Mouse (Mus musculus) left cerebral cortex, adult 11 months (tissue): ENCODE results near the gene Cox14.
A peak's percentile ranks its signal among the peaks of the same experiment; 100 is the strongest.

Experiments used
- DNase-seq: peaks from one replicate; pipeline ENCODE4 v3.0.0; 2022; ENCODE audit warnings: low spot score

Gene Cox14

DNA sequence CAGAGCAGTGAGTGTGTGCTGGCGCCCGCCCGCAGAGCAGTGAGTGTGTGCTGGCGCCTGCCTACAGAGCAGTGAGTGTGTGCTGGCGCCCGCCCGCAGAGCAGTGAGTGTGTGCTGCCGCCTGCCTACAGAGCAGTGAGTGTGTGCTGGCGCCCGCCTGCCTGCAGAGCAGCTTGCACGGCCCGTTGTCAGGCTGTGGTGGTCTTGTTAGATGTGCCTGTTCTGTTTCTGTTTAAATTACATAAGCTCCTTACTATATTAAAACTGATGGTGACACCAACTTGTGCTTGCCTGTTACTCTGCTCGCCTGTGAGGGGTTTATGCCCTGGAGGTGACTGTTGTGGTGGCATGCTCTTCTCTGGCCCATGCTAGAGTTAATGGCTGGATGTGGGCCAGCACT lies 17.2 kb upstream of the Cox14 start:
- no peak for DNase-seq

DNA sequence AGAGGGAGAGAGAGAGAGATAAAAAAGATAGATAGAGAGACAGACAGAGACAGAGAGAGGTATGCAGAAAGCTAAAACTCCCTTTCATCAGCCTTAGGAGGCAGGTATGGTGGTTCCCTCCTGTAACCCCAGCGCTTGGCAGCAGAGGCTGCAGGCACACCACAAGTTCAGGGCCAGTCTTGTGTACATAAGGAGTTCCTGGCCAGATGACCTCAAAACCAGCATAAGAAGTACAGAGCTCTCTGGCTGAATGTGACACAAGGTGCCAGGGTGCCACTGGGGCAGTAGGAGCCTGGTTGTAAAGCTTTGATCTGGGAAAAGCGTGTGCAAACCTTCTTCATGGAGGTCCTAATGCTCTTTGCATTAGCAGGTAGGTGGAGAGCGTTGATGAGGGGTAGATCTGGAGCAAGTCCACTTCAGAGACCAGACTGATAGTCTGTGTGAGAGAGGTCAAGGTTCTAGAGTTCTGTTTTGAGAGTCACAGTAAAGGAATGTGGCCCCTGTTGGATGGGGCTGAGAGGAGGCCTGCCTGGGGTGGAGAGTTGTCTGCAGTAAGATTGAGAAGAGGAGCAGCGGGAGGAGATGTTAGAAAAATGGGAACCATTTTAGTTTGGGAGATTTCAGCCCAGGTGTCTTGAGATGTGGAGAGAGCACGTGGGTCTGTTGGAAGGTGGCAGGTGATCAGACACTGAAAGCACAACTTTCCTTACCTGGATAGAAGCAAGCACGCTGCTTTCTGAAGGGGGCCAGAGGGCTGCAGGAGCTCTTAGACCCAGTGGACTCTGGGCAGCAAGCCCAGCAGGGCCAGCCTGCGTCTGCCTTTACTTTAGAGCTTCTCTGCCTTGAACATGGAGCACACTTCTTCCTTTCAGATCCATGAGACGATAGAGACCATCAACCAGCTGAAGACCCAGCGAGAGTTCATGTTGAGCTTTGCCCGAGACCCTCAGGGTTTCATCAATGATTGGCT lies 14.9 kb upstream of the Cox14 start:
- no peak for DNase-seq

DNA sequence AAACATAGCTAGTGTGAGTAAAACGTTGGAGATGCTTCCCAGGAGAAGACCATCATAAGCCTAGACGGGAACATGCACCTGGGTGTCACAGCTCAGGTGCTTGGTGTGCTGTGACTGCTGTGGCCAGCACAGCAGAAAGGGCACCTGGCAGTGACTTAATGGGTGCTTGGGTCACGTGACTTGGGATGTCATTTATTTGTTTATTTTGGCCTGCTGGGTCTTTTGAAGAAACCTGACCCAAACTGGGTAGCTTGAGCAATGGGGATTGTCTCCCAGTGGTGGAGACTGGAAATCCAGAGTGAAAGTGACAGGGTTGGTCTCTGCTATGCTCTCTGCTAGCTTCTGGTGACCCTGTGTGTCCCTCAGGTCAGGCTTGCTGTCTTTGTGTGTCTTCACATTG lies 13.9 kb upstream of the Cox14 start:
- DNase-seq = no peak

DNA sequence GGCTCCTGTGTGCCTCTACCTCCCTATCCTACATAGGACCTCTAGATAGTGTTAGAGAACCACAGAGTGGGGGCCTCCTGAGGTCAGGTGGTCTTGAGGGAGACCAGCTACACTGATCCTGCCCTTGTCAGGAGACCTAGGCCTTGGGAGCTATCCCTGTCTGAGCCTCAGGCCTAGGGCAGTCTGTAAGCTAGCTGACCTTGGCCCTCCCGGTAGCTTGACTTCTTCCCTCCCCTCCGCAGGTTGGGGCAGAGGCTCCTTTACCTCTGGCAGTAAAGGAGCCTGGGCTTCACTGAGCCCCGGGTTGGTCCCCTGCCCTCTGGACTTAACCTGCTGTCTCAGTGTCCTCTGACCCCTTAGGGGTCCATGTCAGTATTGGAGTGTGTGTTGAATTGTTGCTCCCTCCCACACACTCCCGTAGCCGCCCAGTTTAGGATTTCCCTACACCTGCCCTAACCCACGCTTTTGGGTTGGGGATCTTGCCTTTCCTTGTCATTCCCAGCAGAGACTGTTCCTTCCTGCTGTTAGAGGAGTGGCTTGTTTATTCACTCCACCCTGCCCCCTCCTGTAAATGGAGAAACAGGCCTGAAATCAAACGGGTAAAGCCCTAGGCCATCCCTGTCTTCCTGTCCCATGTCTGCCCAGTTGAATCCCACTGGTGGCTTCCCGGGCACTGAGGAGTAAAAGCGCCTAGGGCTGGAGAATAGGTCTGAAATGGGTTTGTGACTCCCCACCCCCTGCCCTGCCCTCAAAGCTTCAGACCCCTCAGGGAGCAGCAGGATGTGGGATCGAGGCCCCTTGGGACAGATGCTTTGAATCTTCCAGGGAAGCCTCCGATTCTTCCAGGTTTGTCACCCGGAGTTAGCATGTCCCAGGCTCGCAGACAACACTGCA lies 12.5 kb upstream of the Cox14 start:
- DNase-seq = no peak

- no peak for DNase-seq
Measured at GRCm38 (mm10) chr15:99713569-99713968, 11.8 kb upstream of the Cox14 start.

- DNase-seq = no peak
Measured at GRCm38 (mm10) chr15:99714206-99714605, 11.2 kb upstream of the Cox14 start.

DNA sequence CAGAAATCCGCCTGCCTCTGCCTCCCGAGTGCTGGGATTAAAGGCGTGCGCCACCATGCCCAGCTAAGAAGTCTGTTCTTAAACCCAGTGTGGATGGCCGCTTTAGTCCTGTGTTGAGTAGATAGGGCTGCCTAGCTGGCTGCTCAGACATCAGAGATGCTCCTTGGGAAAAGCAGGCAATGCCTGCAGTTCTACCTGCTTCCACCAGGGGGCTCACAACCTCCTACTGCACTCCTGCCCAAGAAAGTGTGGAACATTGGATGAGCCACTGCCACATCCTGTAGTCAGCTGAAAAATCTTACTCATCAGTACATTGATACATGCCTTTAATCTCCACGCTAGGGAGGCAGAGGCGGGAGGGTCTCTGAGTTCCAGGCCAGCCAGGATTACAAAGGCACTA lies 10.6 kb upstream of the Cox14 start:
- DNase-seq = peak; percentile 88

GRCm38 (mm10) chr15:99715361-99715865 lies 10.0 kb upstream of the Cox14 start:
- DNase-seq = no peak

GRCm38 (mm10) chr15:99715982-99716746 lies 9.3 kb upstream of the Cox14 start:
- DNase-seq = no peak

DNA sequence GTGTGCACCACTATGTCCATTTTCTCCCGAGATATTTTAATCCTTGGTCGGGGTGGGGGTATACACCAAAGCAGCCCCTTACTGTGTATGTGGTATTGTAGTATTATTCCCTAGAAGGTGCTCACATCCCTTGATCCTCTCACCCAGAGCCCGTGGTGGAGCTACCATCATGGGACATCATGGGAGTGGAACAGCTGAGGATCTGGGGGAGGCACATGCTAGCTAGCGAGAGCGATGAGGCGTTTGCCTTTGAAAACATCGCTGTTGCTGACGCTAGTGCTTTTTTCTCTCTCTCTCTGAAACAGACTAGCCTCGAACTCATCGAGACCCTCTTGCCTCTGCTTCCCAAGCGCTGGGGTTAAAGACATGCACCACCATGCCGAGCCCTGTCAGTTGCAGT lies 8.6 kb upstream of the Cox14 start:
- DNase-seq = no peak

DNA sequence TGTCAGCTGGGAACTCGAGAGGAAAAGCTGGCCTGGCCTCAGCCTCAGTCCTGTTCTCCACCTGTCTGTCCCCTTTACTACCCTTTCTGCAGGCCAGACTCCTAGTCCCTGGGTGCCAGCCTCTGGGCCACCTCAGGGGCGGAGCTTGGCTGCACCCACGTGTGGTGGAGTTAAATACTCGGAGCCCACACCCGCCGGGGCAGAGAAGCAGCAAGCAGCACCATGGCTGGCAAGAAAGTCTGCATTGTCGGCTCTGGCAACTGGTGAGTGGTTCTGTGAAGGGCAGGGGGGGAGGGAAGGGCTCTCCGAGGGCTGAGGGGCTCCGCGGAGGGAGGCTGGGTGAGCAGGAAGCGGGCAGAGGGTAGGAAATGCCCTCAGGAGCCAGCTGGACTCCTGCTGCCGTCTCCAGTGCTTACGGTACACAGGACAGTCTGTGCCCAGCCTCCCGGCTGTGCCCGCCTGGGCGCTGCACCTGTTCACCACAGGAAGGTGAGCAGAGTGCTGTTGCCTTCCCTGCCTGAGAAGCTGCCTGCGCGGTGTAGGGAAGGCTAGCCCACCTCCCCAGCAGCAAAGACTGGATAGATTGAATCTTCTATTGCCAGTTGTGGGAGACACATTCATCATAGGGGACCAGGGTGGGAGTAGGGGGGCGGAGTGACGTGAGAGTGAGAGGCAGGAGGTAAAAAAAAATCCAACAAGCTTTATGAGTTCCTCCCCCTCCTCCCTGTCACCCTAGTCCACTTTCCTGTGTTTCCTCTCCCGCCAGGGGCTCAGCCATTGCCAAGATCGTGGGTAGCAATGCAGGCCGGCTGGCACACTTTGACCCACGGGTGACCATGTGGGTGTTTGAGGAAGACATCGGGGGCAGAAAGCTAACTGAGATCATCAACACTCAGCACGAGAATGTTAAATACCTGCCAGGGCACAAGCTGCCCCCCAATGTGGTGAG lies 7.8 kb upstream of the Cox14 start, which contains the start of gene Gpd1:
Gpd1 (plus strand) TSS at position 130 of the 949 bp plus-strand sequence.
- no peak for DNase-seq

GRCm38 (mm10) chr15:99718461-99719021 lies 6.9 kb upstream of the Cox14 start:
- no peak for DNase-seq

GRCm38 (mm10) chr15:99719865-99720264 lies 5.6 kb upstream of the Cox14 start:
- DNase-seq = no peak

DNA sequence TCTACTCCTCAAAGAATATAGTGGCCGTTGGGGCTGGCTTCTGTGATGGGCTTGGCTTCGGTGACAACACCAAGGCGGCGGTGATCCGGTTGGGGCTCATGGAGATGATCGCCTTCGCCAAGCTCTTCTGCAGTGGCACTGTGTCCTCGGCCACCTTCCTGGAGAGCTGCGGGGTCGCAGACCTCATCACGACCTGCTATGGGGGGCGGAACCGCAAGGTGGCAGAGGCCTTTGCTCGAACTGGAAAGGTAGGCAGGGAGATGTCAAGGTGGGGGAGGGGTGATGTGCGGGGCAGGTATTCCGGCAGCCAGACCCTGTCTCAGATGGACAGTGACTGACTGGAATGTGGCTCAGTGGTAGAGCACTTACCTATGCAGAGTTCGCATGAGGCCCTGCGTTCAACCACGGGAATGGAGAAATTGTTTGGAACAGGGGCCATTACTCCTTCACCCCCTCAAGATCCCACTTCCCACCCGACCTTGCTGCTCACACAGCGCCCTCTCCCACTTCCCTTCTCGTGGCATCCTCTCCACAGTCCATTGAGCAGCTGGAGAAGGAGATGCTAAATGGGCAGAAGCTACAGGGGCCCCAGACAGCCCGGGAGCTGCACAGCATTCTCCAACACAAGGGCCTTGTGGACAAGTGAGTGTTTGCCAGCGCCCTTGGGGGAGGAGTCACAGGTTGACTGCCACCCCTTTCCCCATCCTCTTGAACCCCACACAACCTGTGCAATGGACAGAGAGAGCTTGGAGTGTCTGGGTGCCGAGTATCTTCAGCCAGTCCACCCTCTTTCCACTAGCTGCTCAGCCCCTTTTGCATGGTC lies 3.3 kb upstream of the Cox14 start:
- DNase-seq = no peak

DNA sequence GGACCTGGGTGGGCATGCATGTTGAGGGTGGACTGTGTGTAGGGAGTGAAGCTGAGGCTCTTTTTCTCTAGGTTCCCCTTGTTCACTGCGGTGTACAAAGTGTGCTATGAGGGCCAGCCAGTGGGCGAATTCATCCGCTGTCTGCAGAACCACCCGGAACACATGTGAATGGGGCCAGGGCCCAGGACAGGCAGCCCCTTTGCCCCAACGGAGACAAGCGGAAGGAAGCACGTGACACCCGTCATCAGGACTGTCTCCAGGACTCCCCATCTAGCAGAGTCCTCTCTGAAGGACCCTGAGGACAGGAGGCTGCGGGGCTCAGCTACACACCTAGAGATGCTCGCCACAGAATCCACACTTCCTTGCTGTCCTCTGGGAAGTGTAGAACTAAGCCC lies 2.3 kb upstream of the Cox14 start:
- DNase-seq = no peak

GRCm38 (mm10) chr15:99723515-99724291 lies 1.7 kb upstream of the Cox14 start:
- DNase-seq = no peak

DNA sequence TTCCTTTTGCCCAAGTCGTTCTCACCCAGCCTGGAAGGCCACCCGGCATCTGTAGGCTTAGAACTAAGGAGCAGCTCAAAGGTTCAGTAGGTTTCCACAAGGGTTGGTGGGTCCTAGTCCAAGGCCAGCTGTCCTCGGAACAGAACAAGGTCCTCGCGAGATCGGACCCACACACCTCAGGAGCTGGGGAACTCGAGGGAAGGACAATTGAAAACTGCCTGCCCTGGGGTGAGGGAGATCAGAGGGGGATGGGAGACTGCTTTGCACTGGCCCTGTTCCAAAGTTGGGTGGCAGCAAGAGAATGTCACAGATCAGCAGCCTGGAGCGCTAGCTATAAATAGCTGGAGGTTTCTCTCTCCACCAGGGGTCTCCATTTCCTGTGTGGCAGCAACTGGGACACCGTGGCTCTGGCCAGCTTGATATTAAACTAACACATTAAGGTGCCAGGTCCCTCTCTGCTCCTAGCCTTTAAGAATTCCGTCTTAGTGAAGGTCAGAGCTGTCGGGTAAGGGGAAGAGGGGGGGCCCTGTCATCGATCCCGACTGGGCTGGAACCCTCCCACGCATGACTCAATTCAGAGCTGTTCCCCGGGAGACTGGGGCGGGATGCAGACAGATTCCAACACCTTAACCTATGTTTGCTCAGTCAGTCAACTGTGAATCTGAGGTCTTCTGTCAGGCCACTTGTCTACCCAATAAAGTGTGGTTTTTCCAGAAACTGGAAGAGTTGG lies 961 bp upstream of the Cox14 start:
- no peak for DNase-seq

DNA sequence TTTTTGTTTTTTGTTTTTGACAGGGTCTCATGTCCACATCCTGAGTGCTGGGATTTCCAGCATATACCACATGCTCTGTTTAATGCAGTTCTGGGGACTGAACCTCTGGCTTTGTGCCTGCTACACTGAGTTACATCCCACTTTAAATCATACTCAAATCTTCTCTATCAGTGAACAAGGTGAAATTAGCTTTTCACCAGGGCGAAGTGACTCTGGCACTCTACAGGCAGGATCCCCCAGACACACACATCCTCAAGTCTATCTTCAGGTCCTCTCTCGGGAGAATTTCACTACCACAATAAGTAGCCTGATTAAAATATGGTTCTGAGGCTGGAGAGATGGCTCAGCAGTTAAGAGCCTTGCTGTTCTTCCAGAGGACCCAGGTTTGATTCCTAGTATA lies 1.1 kb downstream of the Cox14 start:
- no peak for DNase-seq
